Mouse (Mus musculus): ENCODE data around the gene Tmed5. TPM values are rescaled to one million over a fixed set of nuclear protein-coding genes. Genes with fewer than 3 reads are reported as not detected.

Tmed5 gene
- total RNA-seq, 2 experiments from 2014 or later: 22.9 to 25.6 TPM

- DNase-seq: peak; percentile 98 to 99
- intact Hi-C loops (cut with DNase I): loop anchor here (5.0 to 10.0 kb wide), 2 partner anchors 67 to 199 kb away; partner anchors contain the start of genes Ccdc18, Dr1 and Tmed5
Measured at GRCm38 (mm10) chr5:108065465-108066411, 66.7 kb downstream of the Tmed5 start, which contains the start of gene Mtf2. Gene Mtf2, plus strand, starts transcription at chr5:108065674.

- intact Hi-C loops (cut with DNase I): loop anchor here (10.0 kb wide), 1 partner anchor 204 kb away; the partner anchor contains the start of gene Dr1
- no peak for DNase-seq
Measured at GRCm38 (mm10) chr5:108060413-108060812, 72.0 kb downstream of the Tmed5 start.

Other genes with a start within 250 kb of the Tmed5 start
- gene Rpl5, start 232.1 kb downstream of the Tmed5 start, total RNA-seq (2021): 10 to 100 TPM; 42.3 to 42.5 TPM
- 10 to 100 TPM in 1 of 2 experiments, 1 to 10 TPM in 1; 8.6 to 10.2 TPM for gene Fam69a, start 145.5 kb downstream of the Tmed5 start, total RNA-seq (2021)
- gene Mtf2, start 66.9 kb downstream of the Tmed5 start, total RNA-seq (2021): 10 to 100 TPM; 17.7 to 20.0 TPM
- gene Ccdc18, start 255 bp upstream of the Tmed5 start, total RNA-seq (2021): 1 to 10 TPM in 1 of 2 experiments, under 1 TPM in 1; 0.67 to 1.7 TPM
- gene Dr1, start 136.3 kb upstream of the Tmed5 start, total RNA-seq (2021): 10 to 100 TPM; 21.9 TPM
- gene Pigg, start 180.0 kb upstream of the Tmed5 start, total RNA-seq (2021): 1 to 10 TPM; 8.0 to 8.5 TPM
- gene Gm42517, start 235.3 kb upstream of the Tmed5 start, total RNA-seq (2021): under 1 TPM; 0.24 to 0.41 TPM

Data from heart, postnatal 14 days (tissue).